Mouse (Mus musculus) midbrain, embryonic 11.5 days (tissue): ENCODE data around the gene Morf4l2. TPM values are rescaled to one million over a fixed set of nuclear protein-coding genes. Genes with fewer than 3 reads are reported as not detected.
"Not testable (repeated sequence)": the region's sequence is repeated elsewhere in the genome, so short reads cannot be mapped to it uniquely, and the experiment has no call there.

ENCODE experiments used
- ATAC-seq: fragments of 200-750 bp; cut with Nextera tagmentation; 2 replicates; pipeline ENCODE4 v1.8.0; 2017; ENCODE audit warnings: moderate TSS enrichment, moderate library complexity; ENCODE audit not compliant: low FRiP score
- DNase-seq: peaks from one replicate; pipeline ENCODE4 v3.0.0; 2015; ENCODE audit warnings: low spot score; ENCODE audit errors: missing footprints
- H3K27ac ChIP-seq: fragments of 300-500 bp; sonication (generic); 2 replicates; pipeline ENCODE4 v1.5.1; 2014; ENCODE audit warnings: low read depth, low read length
- H3K27me3 ChIP-seq: fragments of 300-500 bp; sonication (generic); 2 replicates; pipeline ENCODE4 v1.6.1; 2014; ENCODE audit warnings: mild to moderate bottlenecking, low read length, moderate library complexity, mixed read lengths; ENCODE audit not compliant: control insufficient read depth, insufficient read depth
- H3K36me3 ChIP-seq: fragments of 300-500 bp; sonication (generic); 2 replicates; pipeline ENCODE4 v1.6.1; 2014; ENCODE audit warnings: mild to moderate bottlenecking, low read length, moderate library complexity, mixed read lengths; ENCODE audit not compliant: control insufficient read depth, insufficient read depth
- H3K4me1 ChIP-seq: fragments of 300-500 bp; sonication (generic); 2 replicates; pipeline ENCODE4 v1.6.1; 2014; ENCODE audit warnings: low read length; ENCODE audit not compliant: control insufficient read depth, insufficient read depth
- H3K4me2 ChIP-seq: fragments of 300-500 bp; sonication (generic); 2 replicates; pipeline ENCODE4 v1.6.1; 2014; ENCODE audit warnings: mild to moderate bottlenecking, moderate library complexity
- H3K4me3 ChIP-seq: fragments of 300-500 bp; sonication (generic); 2 replicates; pipeline ENCODE4 v1.5.1; 2014; ENCODE audit warnings: low read depth, low read length
- H3K9ac ChIP-seq: fragments of 300-500 bp; sonication (generic); 2 replicates; pipeline ENCODE4 v1.6.1; 2014; ENCODE audit warnings: low read length
- H3K9me3 ChIP-seq: fragments of 300-500 bp; sonication (generic); 2 replicates; pipeline ENCODE4 v1.6.1; 2016; ENCODE audit warnings: low read length; ENCODE audit not compliant: control insufficient read depth
- WGBS: fragments of 180-500 bp; shearing (Covaris S2); extraction: QIAGEN DNeasy Blood & Tissue Kit; methylation state at CpG from one replicate; pipeline ENCODE4 v1.1.7; 2014; 5-methylcytosine and 5-hydroxymethylcytosine counted together
- polyA plus RNA-seq: library from polyadenylated mRNA; unstranded; fragments of >200 nt; fragmentation: Nextera tagmentation; extraction: Ambion mirVana; gene quantifications from 2 replicates; pipeline ENCODE4 v1.2.1, GENCODE M21; 2014

Morf4l2 gene
- polyA plus RNA-seq, 1 experiment from 2014 or later, result 669 TPM

DNA sequence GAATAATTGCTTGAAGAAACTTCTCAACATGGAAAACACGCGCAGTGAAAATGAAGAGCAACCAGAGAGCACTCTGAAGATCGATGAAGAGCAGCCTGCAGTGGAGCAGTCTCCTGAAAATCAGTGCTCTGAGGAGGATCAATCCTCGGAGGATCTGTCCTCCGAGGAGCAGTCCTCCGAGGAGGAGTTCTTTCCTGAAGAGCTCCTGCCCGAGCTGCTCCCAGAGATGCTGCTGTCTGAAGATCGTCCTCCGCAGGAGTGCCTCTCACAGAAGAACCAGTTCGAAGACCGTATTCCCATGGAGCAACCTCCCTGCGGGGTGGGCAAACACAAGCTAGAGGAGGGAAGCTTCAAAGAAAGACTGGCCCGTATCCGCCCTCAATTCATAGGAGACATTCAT, 34.7 kb downstream of the Morf4l2 start:
- peak; percentile 52 for ATAC-seq

DNA sequence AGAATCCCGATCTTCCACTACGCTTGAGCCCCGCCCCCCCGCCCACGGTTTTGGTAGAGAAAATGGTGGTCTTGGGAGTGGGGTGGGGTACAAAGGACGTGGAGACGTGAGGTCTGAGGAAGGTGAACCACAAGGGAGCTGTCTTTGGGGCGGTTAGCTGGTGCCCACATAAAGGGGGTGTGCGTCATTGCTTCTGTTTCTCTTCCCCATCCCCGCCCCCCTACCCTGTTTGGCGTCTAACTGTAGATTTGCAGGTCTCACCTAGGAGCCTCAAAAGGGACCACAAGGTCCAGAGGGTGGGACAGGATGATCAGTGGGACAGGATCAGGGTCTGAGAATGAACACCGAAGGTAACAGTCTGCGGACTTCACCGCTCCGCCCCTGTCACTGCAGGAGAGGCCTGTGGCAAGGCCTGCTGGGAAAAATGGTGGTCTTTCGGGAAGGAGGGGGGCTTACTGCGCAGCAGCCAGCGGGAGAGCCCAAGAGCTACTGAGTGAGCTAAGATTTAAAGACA, 35.3 kb downstream of the Morf4l2 start:
- Histone ChIP-seq H3K27ac (peak overlapping the region; percentile 71), H3K4me1 (no peaks in the 10 kb centered on the region), H3K27me3 (no peaks in the 10 kb centered on the region; the same call in 1 of the 2 replicates), H3K36me3 (no peaks in the 10 kb centered on the region), H3K9me3 (no peaks in the 10 kb centered on the region), H3K4me3 (peak overlapping the region; percentile 49), H3K4me2 (peak overlapping the region; percentile 53), H3K9ac (peak overlapping the region; percentile 71)
- DNase-seq (peak; percentile 94), ATAC-seq (peak; percentile 90)
- WGBS, result 15% methylated on average over 16 of the region's 18 CpGs

More for the DNA sequence above, 34.7 kb downstream of the Morf4l2 start:
- Histone ChIP-seq H3K27me3 (no peaks in the 10 kb centered on the region; the same call in 1 of the 2 replicates), H3K27ac (peak overlapping the region; percentile 71; the same call in 1 of the 2 replicates), H3K4me2 (peak overlapping the region; percentile 53), H3K9me3 (no peaks in the 10 kb centered on the region), H3K4me1 (no peaks in the 10 kb centered on the region), H3K36me3 (no peaks in the 10 kb centered on the region), H3K9ac (peak overlapping the region; percentile 71), H3K4me3 (peak overlapping the region; percentile 49)
- 22% methylated on average over 14 of the region's 14 CpGs for WGBS
- no peak for DNase-seq

DNA sequence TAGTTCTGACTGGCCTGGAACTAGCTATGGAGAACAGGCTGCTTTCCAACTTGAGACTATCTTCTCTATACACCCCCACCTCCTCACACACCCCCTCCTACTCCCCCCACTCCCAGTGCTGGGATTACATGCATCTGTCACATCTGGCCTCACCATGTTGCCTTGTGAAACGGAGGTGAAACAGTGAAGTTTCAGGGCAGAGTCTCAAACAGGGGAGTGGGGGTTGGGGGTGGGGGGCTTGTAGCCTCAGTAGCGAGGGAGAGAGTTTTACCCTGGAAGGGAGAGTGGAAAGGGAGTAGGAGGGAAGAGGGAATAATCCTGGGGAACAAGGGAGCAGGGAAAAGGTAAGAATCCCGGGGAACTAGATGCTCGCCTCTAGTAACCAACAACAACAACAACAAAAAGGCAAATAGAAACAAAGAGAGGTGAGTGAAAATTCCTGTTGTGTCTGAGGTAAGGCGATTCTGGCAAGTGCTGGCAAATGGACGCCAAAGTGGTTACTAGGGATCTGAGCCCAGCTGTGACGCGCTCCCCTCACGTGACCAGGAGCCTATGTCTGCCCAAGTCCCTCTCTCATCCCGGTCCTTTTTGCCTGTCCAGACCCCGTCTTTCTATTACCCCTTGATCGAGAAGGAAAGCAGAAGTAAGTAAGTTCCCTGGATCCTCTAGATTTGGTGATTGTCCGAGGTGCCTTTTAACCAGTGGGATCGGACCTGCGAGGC, 35.9 kb downstream of the Morf4l2 start, which contains the start of gene Tceal1:
TSS of gene Tceal1 (plus strand) at position 537 of the 722 bp plus-strand sequence.
- Histone ChIP-seq H3K27ac (peak within 1 kb of the TSS; percentile 71), H3K4me2 (peak within 1 kb of the TSS; percentile 53), H3K4me1 (no peaks in the 10 kb centered on the region), H3K9ac (peak within 1 kb of the TSS; percentile 71), H3K27me3 (no peaks in the 10 kb centered on the region; the same call in 1 of the 2 replicates), H3K4me3 (peak within 1 kb of the TSS; percentile 49), H3K36me3 (no peaks in the 10 kb centered on the region), H3K9me3 (no peaks in the 10 kb centered on the region)
- no peak for DNase-seq
- WGBS, result 17% methylated on average over 15 of the region's 15 CpGs
- peak; percentile 92 for ATAC-seq

DNA sequence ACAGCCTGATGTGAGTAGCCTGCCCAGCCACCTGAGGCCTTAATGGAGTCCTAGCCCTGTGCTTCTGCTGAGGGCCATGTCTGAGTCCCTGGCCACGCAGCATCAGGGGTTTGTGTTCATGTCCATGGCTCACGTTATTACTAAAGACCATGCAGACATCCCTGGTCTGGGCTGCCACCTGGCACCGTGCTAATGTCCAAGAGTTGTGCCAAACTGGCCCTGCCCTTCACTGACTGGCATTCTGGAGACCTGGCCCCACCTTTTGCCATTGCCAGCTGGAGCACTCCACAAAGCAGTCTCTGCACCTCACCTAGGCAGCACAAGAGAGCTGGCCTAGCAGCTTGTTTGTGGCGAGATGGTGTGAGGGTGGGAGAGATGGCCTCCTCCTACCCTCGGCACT, 50.3 kb downstream of the Morf4l2 start:
- Histone ChIP-seq H3K9ac (no peak overlapping the region), H3K4me2 (no peak overlapping the region), H3K36me3 (no peaks in the 10 kb centered on the region), H3K27ac (no peak overlapping the region), H3K4me3 (no peak overlapping the region), H3K27me3 (no peaks in the 10 kb centered on the region), H3K4me1 (peaks cover 2% of the 10 kb centered on the region; the same call in 1 of the 2 replicates), H3K9me3 (no peaks in the 10 kb centered on the region)
- no peak for DNase-seq
- WGBS, result 76% methylated on average over 5 of the region's 5 CpGs
- ATAC-seq, result 0 out of 2 replicates have a peak, but pooled peaks have one; percentile 16

DNA sequence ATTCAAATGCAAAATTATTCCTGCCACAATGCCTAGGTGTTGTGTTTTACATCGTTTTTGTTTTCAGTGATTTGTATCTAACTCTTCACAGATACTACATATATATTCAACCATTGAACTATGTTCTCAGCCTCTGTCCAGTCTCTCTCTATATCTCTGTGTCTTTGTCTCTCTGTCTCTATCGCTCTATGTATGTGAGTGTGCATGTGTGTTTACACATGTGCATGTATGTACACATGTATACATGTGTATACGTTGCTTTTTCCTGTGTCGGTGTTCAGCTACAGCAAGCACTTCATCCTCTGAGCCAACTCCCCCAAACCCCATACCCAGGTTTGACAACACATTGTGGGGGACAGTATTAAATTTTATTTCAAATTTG, 51.2 kb downstream of the Morf4l2 start:
- Histone ChIP-seq H3K9me3 (no peaks in the 10 kb centered on the region), H3K4me2 (no peak overlapping the region), H3K4me1 (peaks cover 2% of the 10 kb centered on the region; the same call in 1 of the 2 replicates), H3K36me3 (no peaks in the 10 kb centered on the region), H3K27ac (no peak overlapping the region), H3K4me3 (no peak overlapping the region), H3K9ac (no peak overlapping the region), H3K27me3 (no peaks in the 10 kb centered on the region)
- WGBS, result 63% methylated on average over 4 of the region's 4 CpGs
- ATAC-seq (peak; percentile 63; the same call in 1 of the 2 replicates), DNase-seq (no peak)

DNA sequence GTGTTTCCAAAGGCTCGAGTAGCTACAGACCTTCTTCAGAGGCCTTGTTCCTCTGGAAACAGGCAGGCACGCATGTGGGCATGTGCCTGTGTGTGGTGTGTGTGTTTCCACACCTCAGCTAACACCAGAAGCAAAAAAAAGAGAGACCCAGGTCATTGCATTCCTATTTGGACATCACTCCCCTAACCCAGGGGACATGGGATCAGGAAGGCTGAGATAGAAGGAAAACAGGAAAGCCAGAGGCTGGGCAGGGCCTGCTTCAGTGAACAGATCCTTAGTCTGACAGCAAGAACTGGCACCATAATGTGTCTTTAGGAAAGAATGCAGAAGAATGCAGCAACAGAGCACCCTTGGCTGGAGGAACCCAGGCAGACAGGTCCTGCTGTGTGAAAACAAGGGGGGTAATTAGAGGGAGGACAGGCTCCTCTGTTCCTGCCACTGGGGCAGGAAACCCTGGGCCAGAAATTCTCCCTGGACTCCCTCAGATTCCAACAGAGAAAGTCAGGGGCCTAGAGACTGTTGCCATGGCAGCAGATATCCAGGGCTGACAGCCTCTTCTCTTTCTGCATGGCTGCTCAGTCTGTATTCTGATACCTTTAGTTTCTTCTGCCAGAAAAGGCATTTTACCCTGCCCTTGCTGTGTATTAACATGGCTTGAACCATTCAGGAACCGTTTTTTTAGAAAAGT, 51.7 kb downstream of the Morf4l2 start:
- not testable (repeated sequence) for H3K9me3 ChIP-seq, H3K36me3 ChIP-seq, H3K27ac ChIP-seq, H3K4me3 ChIP-seq, H3K4me2 ChIP-seq, H3K27me3 ChIP-seq, H3K4me1 ChIP-seq, H3K9ac ChIP-seq
- 15% methylated on average over 3 of the region's 3 CpGs for WGBS
- peak; percentile 93 for ATAC-seq
- peak; percentile 83 for DNase-seq

Other genes with a start within 250 kb of the Morf4l2 start
- gene Kir3dl1, start 225.7 kb downstream of the Morf4l2 start, polyA plus RNA-seq, result not detected in 2 replicates
- not detected in 2 replicates for gene Kir3dl2, start 199.6 kb downstream of the Morf4l2 start, polyA plus RNA-seq
- 9.9 and 11.2 TPM in 2 replicates for gene Tceal3, start 152.8 kb downstream of the Morf4l2 start, polyA plus RNA-seq
- 11.4 and 14.5 TPM in 2 replicates for gene Tceal1, start 35.7 kb downstream of the Morf4l2 start, polyA plus RNA-seq
- 0.10 TPM in 1 of 2 replicates, not detected in the other for gene Glra4, start 36.5 kb upstream of the Morf4l2 start, polyA plus RNA-seq
- 12.8 and 14.0 TPM in 2 replicates for gene Plp1, start 79.0 kb upstream of the Morf4l2 start, polyA plus RNA-seq
- gene Rab9b, start 125.1 kb upstream of the Morf4l2 start, polyA plus RNA-seq, result 5.3 and 5.4 TPM in 2 replicates
- gene H2bfm, start 183.6 kb upstream of the Morf4l2 start, polyA plus RNA-seq, result not detected in 2 replicates
- 60.9 and 62.2 TPM in 2 replicates for gene Tmsb15b2, start 231.8 kb upstream of the Morf4l2 start, polyA plus RNA-seq
- 6.1 and 7.7 TPM in 2 replicates for gene Tmsb15l, start 233.2 kb upstream of the Morf4l2 start, polyA plus RNA-seq
- gene Tmsb15b1, start 233.2 kb upstream of the Morf4l2 start, polyA plus RNA-seq, result 26.4 and 30.1 TPM in 2 replicates
- gene Zcchc18, start 249.5 kb upstream of the Morf4l2 start, polyA plus RNA-seq, result 85.9 and 89.2 TPM in 2 replicates